Mouse (Mus musculus): Measurements from ENCODE around the gene Adam6b. TPM values are rescaled to one million over a fixed set of nuclear protein-coding genes. Genes with fewer than 3 reads are reported as not detected.
"Not testable (repeated sequence)": the region's sequence is repeated elsewhere in the genome, so short reads cannot be mapped to it uniquely, and the experiment has no call there.

Adam6b gene
- not detected for total RNA-seq (2021)
- long read RNA-seq, experiment 1 = 0 reads
- long read RNA-seq, experiment 2 = 0 reads

- intact Hi-C loops (cut with DNase I) = loop anchor here (5.0 kb wide), 1 partner anchor 267 kb away; no protein-coding TSS in a partner anchor
- not testable (repeated sequence) for DNase-seq
These were observed at the start of gene Adam6b for GRCm38 (mm10) chr12:113489211-113489610. Gene Adam6b (plus strand): TSS chr12:113489511.

- intact Hi-C loops (cut with DNase I) = no loop called here
- DNase-seq = no peak
These were observed 43.2 kb upstream of the Adam6b start for GRCm38 (mm10) chr12:113446061-113446460.

GRCm38 (mm10) chr12:113476164-113476563, 13.1 kb upstream of the Adam6b start:
- intact Hi-C loops (cut with DNase I) = no loop called here
- no peak for DNase-seq

- intact Hi-C loops (cut with DNase I) = no loop called here
- no peak for DNase-seq
These were observed 7.2 kb upstream of the Adam6b start for GRCm38 (mm10) chr12:113482147-113482546.

GRCm38 (mm10) chr12:113482661-113483389, 6.5 kb upstream of the Adam6b start:
- intact Hi-C loops (cut with DNase I) = no loop called here
- no peak for DNase-seq

GRCm38 (mm10) chr12:113483492-113484162, 5.7 kb upstream of the Adam6b start:
- DNase-seq = no peak
- intact Hi-C loops (cut with DNase I) = no loop called here

- intact Hi-C loops (cut with DNase I) = loop anchor here (5.0 kb wide), 1 partner anchor 263 kb away; no protein-coding TSS in a partner anchor
- no peak for DNase-seq
These were observed 4.3 kb upstream of the Adam6b start for GRCm38 (mm10) chr12:113484971-113485485.

GRCm38 (mm10) chr12:113487693-113488092, 1.6 kb upstream of the Adam6b start:
- intact Hi-C loops (cut with DNase I) = loop anchor here (5.0 kb wide), 1 partner anchor 265 kb away; no protein-coding TSS in a partner anchor
- peak; percentile 17 to 27 for DNase-seq

- DNase-seq = no peak
- intact Hi-C loops (cut with DNase I) = no loop called here
These were observed 36.6 kb downstream of the Adam6b start for GRCm38 (mm10) chr12:113525901-113526300.

Other genes starting within 250 kb of the Adam6b start
- not detected for gene Adam6a, start 54.4 kb downstream of the Adam6b start, total RNA-seq (2021)